Mouse (Mus musculus): Measurements from ENCODE around the gene Tsacc. TPM values are rescaled to one million over a fixed set of nuclear protein-coding genes. Genes with fewer than 3 reads are reported as not detected.

Tsacc gene
- polyA plus RNA-seq, 1 experiment from 2014 or later = 12.2 TPM

GRCm38 (mm10) chr3:88237161-88237555, 59.6 kb downstream of the Tsacc start:
- Histone ChIP-seq H3K36me3 (ENCODE audit: control insufficient read depth, insufficient read depth, low read length) (no peaks in the 10 kb centered on the region), H3K4me3 (ENCODE audit: control insufficient read depth in 1 of 2, insufficient read depth in 1 of 2, low read depth in 1 of 2, low read length in 2 of 2) (no peak overlapping the region), H3K4me1 (ENCODE audit: control insufficient read depth in 2 of 2, insufficient read depth in 2 of 2, low read length in 2 of 2) (peaks cover 0 to 6% of the 10 kb centered on the region in 2 experiments; a peak in 3 of 4 replicates), H3K27me3 (ENCODE audit: control insufficient read depth, insufficient read depth, low read length) (peaks cover 81% of the 10 kb centered on the region), H3K4me2 (ENCODE audit: low read length) (no peak overlapping the region), H3K9me3 (ENCODE audit: control insufficient read depth, low read length) (no peaks in the 10 kb centered on the region), H3K9ac (ENCODE audit: low read length) (no peak overlapping the region), H3K27ac (replicated peaks in 1 of 2; ENCODE audit: control insufficient read depth in 1 of 2, insufficient read depth in 1 of 2, low read depth in 2 of 2, low read length in 2 of 2) (no peak overlapping the region)
- WGBS = 34% methylated on average over 6 of the region's 6 CpGs
- no peak for ATAC-seq (ENCODE audit: insufficient number of reproducible peaks, insufficient read depth, low FRiP score, low read depth)

GRCm38 (mm10) chr3:88235616-88236015, 61.2 kb downstream of the Tsacc start:
- Histone ChIP-seq H3K27me3 (ENCODE audit: control insufficient read depth, insufficient read depth, low read length) (peaks cover 71% of the 10 kb centered on the region), H3K9me3 (ENCODE audit: control insufficient read depth, low read length) (no peaks in the 10 kb centered on the region), H3K36me3 (ENCODE audit: control insufficient read depth, insufficient read depth, low read length) (no peaks in the 10 kb centered on the region), H3K9ac (ENCODE audit: low read length) (no peak overlapping the region), H3K27ac (replicated peaks in 1 of 2; ENCODE audit: control insufficient read depth in 1 of 2, insufficient read depth in 1 of 2, low read depth in 2 of 2, low read length in 2 of 2) (no peak overlapping the region), H3K4me1 (ENCODE audit: control insufficient read depth in 2 of 2, insufficient read depth in 2 of 2, low read length in 2 of 2) (no peaks in the 10 kb centered on the region; a peak in 2 of 4 replicates), H3K4me3 (ENCODE audit: control insufficient read depth in 1 of 2, insufficient read depth in 1 of 2, low read depth in 1 of 2, low read length in 2 of 2) (no peak overlapping the region), H3K4me2 (ENCODE audit: low read length) (no peak overlapping the region)
- WGBS = 56% methylated on average over 2 of the region's 2 CpGs
- ATAC-seq (ENCODE audit: insufficient number of reproducible peaks, insufficient read depth, low FRiP score, low read depth) = no peak

GRCm38 (mm10) chr3:88235216-88235615, 61.6 kb downstream of the Tsacc start:
- no peak overlapping the region for H3K4me2 ChIP-seq (ENCODE audit: low read length)
- peaks cover 70% of the 10 kb centered on the region for H3K27me3 ChIP-seq (ENCODE audit: control insufficient read depth, insufficient read depth, low read length)
- no peak for ATAC-seq (ENCODE audit: insufficient number of reproducible peaks, insufficient read depth, low FRiP score, low read depth)
- H3K4me1 ChIP-seq (ENCODE audit: control insufficient read depth in 2 of 2, insufficient read depth in 2 of 2, low read length in 2 of 2) = no peaks in the 10 kb centered on the region; a peak in 1 of 4 replicates
- no peaks in the 10 kb centered on the region for H3K9me3 ChIP-seq (ENCODE audit: control insufficient read depth, low read length)
- H3K9ac ChIP-seq (ENCODE audit: low read length) = no peak overlapping the region
- no peaks in the 10 kb centered on the region for H3K36me3 ChIP-seq (ENCODE audit: control insufficient read depth, insufficient read depth, low read length)
- WGBS = 3% methylated on average over 3 of the region's 3 CpGs
- no peak overlapping the region for H3K27ac ChIP-seq (replicated peaks in 1 of 2; ENCODE audit: control insufficient read depth in 1 of 2, insufficient read depth in 1 of 2, low read depth in 2 of 2, low read length in 2 of 2)
- no peak overlapping the region for H3K4me3 ChIP-seq (ENCODE audit: control insufficient read depth in 1 of 2, insufficient read depth in 1 of 2, low read depth in 1 of 2, low read length in 2 of 2)

GRCm38 (mm10) chr3:88234041-88234440, 62.8 kb downstream of the Tsacc start:
- Histone ChIP-seq H3K27ac (replicated peaks in 1 of 2; ENCODE audit: control insufficient read depth in 1 of 2, insufficient read depth in 1 of 2, low read depth in 2 of 2, low read length in 2 of 2) (no peak overlapping the region), H3K36me3 (ENCODE audit: control insufficient read depth, insufficient read depth, low read length) (no peaks in the 10 kb centered on the region), H3K4me2 (ENCODE audit: low read length) (no peak overlapping the region), H3K9ac (ENCODE audit: low read length) (no peak overlapping the region), H3K4me1 (ENCODE audit: control insufficient read depth in 2 of 2, insufficient read depth in 2 of 2, low read length in 2 of 2) (no peaks in the 10 kb centered on the region; a peak in 1 of 4 replicates), H3K4me3 (ENCODE audit: control insufficient read depth in 1 of 2, insufficient read depth in 1 of 2, low read depth in 1 of 2, low read length in 2 of 2) (no peak overlapping the region), H3K27me3 (ENCODE audit: control insufficient read depth, insufficient read depth, low read length) (peaks cover 70% of the 10 kb centered on the region), H3K9me3 (ENCODE audit: control insufficient read depth, low read length) (no peaks in the 10 kb centered on the region)
- 55% methylated on average over 8 of the region's 8 CpGs for WGBS
- no peak for ATAC-seq (ENCODE audit: insufficient number of reproducible peaks, insufficient read depth, low FRiP score, low read depth)

GRCm38 (mm10) chr3:88232851-88233649, 63.7 kb downstream of the Tsacc start:
- H3K9me3 ChIP-seq (ENCODE audit: control insufficient read depth, low read length) = no peaks in the 10 kb centered on the region
- 27% methylated on average over 7 of the region's 7 CpGs for WGBS
- H3K27ac ChIP-seq (replicated peaks in 1 of 2; ENCODE audit: control insufficient read depth in 1 of 2, insufficient read depth in 1 of 2, low read depth in 2 of 2, low read length in 2 of 2) = no peak overlapping the region
- H3K4me3 ChIP-seq (ENCODE audit: control insufficient read depth in 1 of 2, insufficient read depth in 1 of 2, low read depth in 1 of 2, low read length in 2 of 2) = no peak overlapping the region
- no peak for ATAC-seq (ENCODE audit: insufficient number of reproducible peaks, insufficient read depth, low FRiP score, low read depth)
- no peak overlapping the region for H3K9ac ChIP-seq (ENCODE audit: low read length)
- no peak overlapping the region for H3K4me2 ChIP-seq (ENCODE audit: low read length)
- no peaks in the 10 kb centered on the region; a peak in 1 of 4 replicates for H3K4me1 ChIP-seq (ENCODE audit: control insufficient read depth in 2 of 2, insufficient read depth in 2 of 2, low read length in 2 of 2)
- H3K27me3 ChIP-seq (ENCODE audit: control insufficient read depth, insufficient read depth, low read length) = peaks cover 68% of the 10 kb centered on the region
- no peaks in the 10 kb centered on the region for H3K36me3 ChIP-seq (ENCODE audit: control insufficient read depth, insufficient read depth, low read length)

Other genes starting within 250 kb of the Tsacc start
- gene Naxe, start 238.5 kb downstream of the Tsacc start, polyA plus RNA-seq (2014; fragmentation: Nextera tagmentation; extraction: Ambion mirVana) = 161 and 168 TPM in 2 replicates
- not detected in 2 replicates for gene Ttc24, start 218.7 kb downstream of the Tsacc start, polyA plus RNA-seq (2014; fragmentation: Nextera tagmentation; extraction: Ambion mirVana)
- gene Iqgap3, start 215.0 kb downstream of the Tsacc start, polyA plus RNA-seq (2014; fragmentation: Nextera tagmentation; extraction: Ambion mirVana) = 22.8 and 26.4 TPM in 2 replicates
- gene Mef2d, start 154.6 kb downstream of the Tsacc start, polyA plus RNA-seq (2014; fragmentation: Nextera tagmentation; extraction: Ambion mirVana) = 52.1 and 52.7 TPM in 2 replicates
- gene Rhbg, start 42.3 kb downstream of the Tsacc start, polyA plus RNA-seq (2014; fragmentation: Nextera tagmentation; extraction: Ambion mirVana) = not detected in 2 replicates
- 0.23 TPM in 1 of 2 replicates, not detected in the other for gene Gm38392, start 9.8 kb downstream of the Tsacc start, polyA plus RNA-seq (2014; fragmentation: Nextera tagmentation; extraction: Ambion mirVana)
- gene Cct3, start 117 bp upstream of the Tsacc start, polyA plus RNA-seq (2014; fragmentation: Nextera tagmentation; extraction: Ambion mirVana) = 386 and 393 TPM in 2 replicates
- 98.1 and 126 TPM in 2 replicates for gene Glmp, start 28.0 kb upstream of the Tsacc start, polyA plus RNA-seq (2014; fragmentation: Nextera tagmentation; extraction: Ambion mirVana)
- 1.1 TPM in 2 replicates for gene Tmem79, start 39.1 kb upstream of the Tsacc start, polyA plus RNA-seq (2014; fragmentation: Nextera tagmentation; extraction: Ambion mirVana)
- 30.9 and 34.3 TPM in 2 replicates for gene Smg5, start 39.3 kb upstream of the Tsacc start, polyA plus RNA-seq (2014; fragmentation: Nextera tagmentation; extraction: Ambion mirVana)
- gene Paqr6, start 67.6 kb upstream of the Tsacc start, polyA plus RNA-seq (2014; fragmentation: Nextera tagmentation; extraction: Ambion mirVana) = 3.0 and 3.3 TPM in 2 replicates
- gene Bglap3, start 75.7 kb upstream of the Tsacc start, polyA plus RNA-seq (2014; fragmentation: Nextera tagmentation; extraction: Ambion mirVana) = not detected in 2 replicates
- not detected in 2 replicates for gene Bglap2, start 81.7 kb upstream of the Tsacc start, polyA plus RNA-seq (2014; fragmentation: Nextera tagmentation; extraction: Ambion mirVana)
- not detected in 2 replicates for gene Bglap, start 87.5 kb upstream of the Tsacc start, polyA plus RNA-seq (2014; fragmentation: Nextera tagmentation; extraction: Ambion mirVana)
- gene Pmf1, start 113.3 kb upstream of the Tsacc start, polyA plus RNA-seq (2014; fragmentation: Nextera tagmentation; extraction: Ambion mirVana) = 94.3 and 95.5 TPM in 2 replicates
- 12.3 and 14.3 TPM in 2 replicates for gene Slc25a44, start 128.1 kb upstream of the Tsacc start, polyA plus RNA-seq (2014; fragmentation: Nextera tagmentation; extraction: Ambion mirVana)
- gene Sema4a, start 164.2 kb upstream of the Tsacc start, polyA plus RNA-seq (2014; fragmentation: Nextera tagmentation; extraction: Ambion mirVana) = 0.94 and 1.4 TPM in 2 replicates
- gene Lmna, start 213.0 kb upstream of the Tsacc start, polyA plus RNA-seq (2014; fragmentation: Nextera tagmentation; extraction: Ambion mirVana) = 76.7 and 84.1 TPM in 2 replicates
- gene Mex3a, start 235.4 kb upstream of the Tsacc start, polyA plus RNA-seq (2014; fragmentation: Nextera tagmentation; extraction: Ambion mirVana) = 9.0 and 11.0 TPM in 2 replicates

All from heart, embryonic 14.5 days (tissue).